Mouse (Mus musculus) liver, embryonic 12.5 days (tissue): ENCODE data around the gene Tmed9. TPM values are rescaled to one million over a fixed set of nuclear protein-coding genes. Genes with fewer than 3 reads are reported as not detected.
A peak's percentile ranks its signal among the peaks of the same experiment; 100 is the strongest.
"Not testable (repeated sequence)": the region's sequence is repeated elsewhere in the genome, so short reads cannot be mapped to it uniquely, and the experiment has no call there.

Source experiments
- ATAC-seq: fragments of 200-750 bp; cut with Nextera tagmentation; 2 replicates; pipeline ENCODE4 v1.8.0; 2017; ENCODE audit warnings: moderate number of reproducible peaks, mild to moderate bottlenecking, moderate library complexity
- H3K27ac ChIP-seq: fragments of 300-500 bp; sonication (generic); 2 replicates; pipeline ENCODE4 v1.5.1; 2016; ENCODE audit warnings: mild to moderate bottlenecking
- H3K27me3 ChIP-seq: fragments of 300-500 bp; sonication (generic); replicated peaks from 2 replicates; pipeline ENCODE4 v1.6.1; 2016; ENCODE audit warnings: mild to moderate bottlenecking, moderate library complexity
- H3K36me3 ChIP-seq: fragments of 300-500 bp; sonication (generic); 2 replicates; pipeline ENCODE4 v1.6.1; 2016; ENCODE audit warnings: mild to moderate bottlenecking, moderate library complexity
- H3K4me1 ChIP-seq: fragments of 300-500 bp; sonication (generic); 2 replicates; pipeline ENCODE4 v1.6.1; 2016
- H3K4me2 ChIP-seq: fragments of 300-500 bp; sonication (generic); 2 replicates; pipeline ENCODE4 v1.6.1; 2016; ENCODE audit warnings: mild to moderate bottlenecking, moderate library complexity
- H3K4me3 ChIP-seq: fragments of 300-500 bp; sonication (generic); 2 replicates; pipeline ENCODE4 v1.5.1; 2016; ENCODE audit warnings: mild to moderate bottlenecking, moderate library complexity
- H3K9ac ChIP-seq: fragments of 300-500 bp; sonication (generic); 2 replicates; pipeline ENCODE4 v1.6.1; 2016; ENCODE audit warnings: mild to moderate bottlenecking, moderate library complexity
- H3K9me3 ChIP-seq: fragments of 300-500 bp; sonication (generic); replicated peaks from 2 replicates; pipeline ENCODE4 v1.6.1; 2016; ENCODE audit warnings: mild to moderate bottlenecking, moderate library complexity
- WGBS: fragments of 180-500 bp; shearing (Covaris S2); methylation state at CpG from one replicate; pipeline ENCODE4 v1.1.7; 2016; ENCODE audit not compliant: insufficient replicate concordance; 5-methylcytosine and 5-hydroxymethylcytosine counted together
- polyA plus RNA-seq: library from polyadenylated mRNA; unstranded; fragments of >200 nt; fragmentation: Nextera tagmentation; extraction: Ambion mirVana; gene quantifications from 2 replicates; pipeline ENCODE4 v1.2.1, GENCODE M21; 2016

The Tmed9 gene
- polyA plus RNA-seq, 1 experiment from 2014 or later, result 73.8 TPM

- H3K27me3 ChIP-seq, ATAC-seq, H3K9me3 ChIP-seq: not testable (repeated sequence)
- 10% methylated on average over 20 of the region's 20 CpGs for WGBS
- H3K9ac ChIP-seq, result peak overlapping the region; percentile 85
- peaks cover 32% of the 10 kb centered on the region for H3K4me1 ChIP-seq
- peaks cover 28% of the 10 kb centered on the region for H3K36me3 ChIP-seq
- H3K4me3 ChIP-seq, result peak overlapping the region; percentile 86
- H3K27ac ChIP-seq, result peak overlapping the region; percentile 85
- H3K4me2 ChIP-seq, result peak overlapping the region; percentile 78
Observed at GRCm38 (mm10) chr13:55622156-55622648, 48.7 kb downstream of the Tmed9 start.

- peaks cover 32% of the 10 kb centered on the region for H3K36me3 ChIP-seq
- peak; percentile 99 for ATAC-seq
- H3K27ac ChIP-seq, result peak within 1 kb of the TSS; percentile 85
- no peaks in the 10 kb centered on the region for H3K27me3 ChIP-seq
- H3K4me2 ChIP-seq, result peak within 1 kb of the TSS; percentile 78
- under 1% methylated on average over 59 of the region's 59 CpGs for WGBS
- H3K9me3 ChIP-seq, result no peaks in the 10 kb centered on the region
- peak within 1 kb of the TSS; percentile 86 for H3K4me3 ChIP-seq
- peak within 1 kb of the TSS; percentile 85 for H3K9ac ChIP-seq
- peaks cover 32% of the 10 kb centered on the region for H3K4me1 ChIP-seq
Observed at GRCm38 (mm10) chr13:55622649-55623541, 49.4 kb downstream of the Tmed9 start, which contains the start of gene Caml. TSS of gene Caml (plus strand) at chr13:55623005.

GRCm38 (mm10) chr13:55634639-55635127 is 61.2 kb downstream of the Tmed9 start, which contains the start of gene Ddx46:
TSS of gene Ddx46 (plus strand) at chr13:55635027.
- 4% methylated on average over 30 of the region's 30 CpGs for WGBS
- H3K9ac ChIP-seq, result peak within 1 kb of the TSS; percentile 88
- H3K4me2 ChIP-seq, result peak within 1 kb of the TSS; percentile 90
- peak; percentile 89 for ATAC-seq
- no peaks in the 10 kb centered on the region for H3K27me3 ChIP-seq
- H3K4me3 ChIP-seq, result peak within 1 kb of the TSS; percentile 95
- H3K36me3 ChIP-seq, result peaks cover 66% of the 10 kb centered on the region
- H3K9me3 ChIP-seq, result no peaks in the 10 kb centered on the region
- H3K27ac ChIP-seq, result peak within 1 kb of the TSS; percentile 65
- H3K4me1 ChIP-seq, result peaks cover 28% of the 10 kb centered on the region

- H3K9ac ChIP-seq, result peak overlapping the region; percentile 88
- H3K4me1 ChIP-seq, result peaks cover 28% of the 10 kb centered on the region
- peak overlapping the region; percentile 65; the same call in 1 of the 2 replicates for H3K27ac ChIP-seq
- peak overlapping the region; percentile 90 for H3K4me2 ChIP-seq
- peak overlapping the region; percentile 95 for H3K4me3 ChIP-seq
- ATAC-seq, result peak; percentile 56
- H3K36me3 ChIP-seq, result peaks cover 66% of the 10 kb centered on the region
- no peaks in the 10 kb centered on the region for H3K27me3 ChIP-seq
- under 1% methylated on average over 40 of the region's 40 CpGs for WGBS
- H3K9me3 ChIP-seq, result no peaks in the 10 kb centered on the region
Observed at GRCm38 (mm10) chr13:55635146-55635571, 61.6 kb downstream of the Tmed9 start.

GRCm38 (mm10) chr13:55636185-55636983 is 62.9 kb downstream of the Tmed9 start:
- Histone ChIP-seq H3K4me3 (peak overlapping the region; percentile 95), H3K27me3 (no peaks in the 10 kb centered on the region), H3K9me3 (no peaks in the 10 kb centered on the region), H3K9ac (0 out of 2 replicates have a peak overlapping the region, but pooled peaks have one; percentile 29), H3K4me2 (peak overlapping the region; percentile 90), H3K27ac (no peak overlapping the region), H3K4me1 (peaks cover 28% of the 10 kb centered on the region), H3K36me3 (peaks cover 70% of the 10 kb centered on the region)
- ATAC-seq, result no peak
- 83% methylated on average over 14 of the region's 14 CpGs for WGBS

- H3K36me3 ChIP-seq, result peaks cover 82% of the 10 kb centered on the region
- not testable (repeated sequence) for H3K9ac ChIP-seq, H3K9me3 ChIP-seq, H3K27me3 ChIP-seq, H3K4me2 ChIP-seq, ATAC-seq, H3K4me3 ChIP-seq, H3K27ac ChIP-seq
- H3K4me1 ChIP-seq, result peaks cover 21% of the 10 kb centered on the region
- WGBS, result 43% methylated on average over 8 of the region's 8 CpGs
Observed at GRCm38 (mm10) chr13:55640480-55640879, 66.9 kb downstream of the Tmed9 start.

- Histone ChIP-seq H3K27ac (no peak overlapping the region), H3K4me2 (no peak overlapping the region), H3K27me3 (no peaks in the 10 kb centered on the region), H3K9me3 (no peaks in the 10 kb centered on the region), H3K4me1 (no peaks in the 10 kb centered on the region), H3K9ac (no peak overlapping the region), H3K36me3 (peaks cover 88% of the 10 kb centered on the region), H3K4me3 (no peak overlapping the region)
- 87% methylated on average over 2 of the region's 2 CpGs for WGBS
- ATAC-seq, result no peak
Observed at GRCm38 (mm10) chr13:55644525-55644924, 71.0 kb downstream of the Tmed9 start.

Other genes with a start within 250 kb of the Tmed9 start
- 18.5 and 19.7 TPM in 2 replicates for gene Mxd3, start 243.9 kb upstream of the Tmed9 start, polyA plus RNA-seq
- gene Lman2, start 210.9 kb upstream of the Tmed9 start, polyA plus RNA-seq, result 85.4 and 87.9 TPM in 2 replicates
- gene Rgs14, start 204.0 kb upstream of the Tmed9 start, polyA plus RNA-seq, result 1.9 and 2.5 TPM in 2 replicates
- gene Slc34a1, start 175.5 kb upstream of the Tmed9 start, polyA plus RNA-seq, result not detected in 2 replicates
- not detected in 2 replicates for gene Pfn3, start 158.5 kb upstream of the Tmed9 start, polyA plus RNA-seq
- gene F12, start 146.9 kb upstream of the Tmed9 start, polyA plus RNA-seq, result 55.9 and 57.0 TPM in 2 replicates
- 44.1 and 44.6 TPM in 2 replicates for gene Grk6, start 128.7 kb upstream of the Tmed9 start, polyA plus RNA-seq
- not detected in 2 replicates for gene Prr7, start 109.5 kb upstream of the Tmed9 start, polyA plus RNA-seq
- gene Dbn1, start 85.6 kb upstream of the Tmed9 start, polyA plus RNA-seq, result 24.2 and 27.0 TPM in 2 replicates
- 44.3 and 45.2 TPM in 2 replicates for gene Pdlim7, start 60.1 kb upstream of the Tmed9 start, polyA plus RNA-seq
- 3.4 and 4.4 TPM in 2 replicates for gene Dok3, start 44.4 kb upstream of the Tmed9 start, polyA plus RNA-seq
- 40.2 and 42.0 TPM in 2 replicates for gene Ddx41, start 37.1 kb upstream of the Tmed9 start, polyA plus RNA-seq
- gene Fam193b, start 2.6 kb upstream of the Tmed9 start, polyA plus RNA-seq, result 15.9 and 17.5 TPM in 2 replicates
- 10.6 and 11.3 TPM in 2 replicates for gene B4galt7, start 26.2 kb downstream of the Tmed9 start, polyA plus RNA-seq
- gene Caml, start 49.3 kb downstream of the Tmed9 start, polyA plus RNA-seq, result 19.1 and 20.9 TPM in 2 replicates
- gene Ddx46, start 61.3 kb downstream of the Tmed9 start, polyA plus RNA-seq, result 28.2 and 30.2 TPM in 2 replicates
- 22.8 and 23.2 TPM in 2 replicates for gene B230219D22Rik, start 119.4 kb downstream of the Tmed9 start, polyA plus RNA-seq
- gene Txndc15, start 140.9 kb downstream of the Tmed9 start, polyA plus RNA-seq, result 32.0 and 33.5 TPM in 2 replicates
- gene Pcbd2, start 153.6 kb downstream of the Tmed9 start, polyA plus RNA-seq, result 45.8 and 47.5 TPM in 2 replicates
- 0.13 TPM in 1 of 2 replicates, not detected in the other for gene Catsper3, start 210.8 kb downstream of the Tmed9 start, polyA plus RNA-seq